Mouse (Mus musculus): ENCODE measurements at regions not wholly inside any gene's neighbourhood (a gene's known extent, or its start where the extent isn't known, plus 50 kb on each side); places are given as distances from the start of the nearest gene placed in this dataset.
"Not testable (repeated sequence)": the region's sequence is repeated elsewhere in the genome, so short reads cannot be mapped to it uniquely, and the experiment has no call there.

GRCm38 (mm10) chr17:42956588-42956987 lies 59.8 kb upstream of the Tnfrsf21 start:
- no peak for DNase-seq

- no peak for DNase-seq
Observed at GRCm38 (mm10) chr17:42954722-42955121, 61.6 kb upstream of the Tnfrsf21 start.

- peak; percentile 9 for DNase-seq
Observed at GRCm38 (mm10) chr17:42944453-42944852, 68.0 kb upstream of the Cd2ap start.

GRCm38 (mm10) chr17:42943272-42943696 lies 66.8 kb upstream of the Cd2ap start:
- peak; percentile 31 for DNase-seq

- DNase-seq: no peak
Observed at GRCm38 (mm10) chr17:42939476-42939875, 63.0 kb upstream of the Cd2ap start.

GRCm38 (mm10) chr17:42938579-42938978 lies 62.1 kb upstream of the Cd2ap start:
- DNase-seq: no peak

GRCm38 (mm10) chr17:42937480-42937879 lies 61.0 kb upstream of the Cd2ap start:
- not testable (repeated sequence) for DNase-seq

GRCm38 (mm10) chr17:42934068-42934467 lies 57.6 kb upstream of the Cd2ap start:
- DNase-seq: no peak

GRCm38 (mm10) chr17:42933335-42934004 lies 57.0 kb upstream of the Cd2ap start:
- DNase-seq: no peak

- no peak for DNase-seq
Observed at GRCm38 (mm10) chr17:42927320-42927719, 50.9 kb upstream of the Cd2ap start.
